Mouse (Mus musculus): Measurements from ENCODE around the gene Cpsf3.

DNA sequence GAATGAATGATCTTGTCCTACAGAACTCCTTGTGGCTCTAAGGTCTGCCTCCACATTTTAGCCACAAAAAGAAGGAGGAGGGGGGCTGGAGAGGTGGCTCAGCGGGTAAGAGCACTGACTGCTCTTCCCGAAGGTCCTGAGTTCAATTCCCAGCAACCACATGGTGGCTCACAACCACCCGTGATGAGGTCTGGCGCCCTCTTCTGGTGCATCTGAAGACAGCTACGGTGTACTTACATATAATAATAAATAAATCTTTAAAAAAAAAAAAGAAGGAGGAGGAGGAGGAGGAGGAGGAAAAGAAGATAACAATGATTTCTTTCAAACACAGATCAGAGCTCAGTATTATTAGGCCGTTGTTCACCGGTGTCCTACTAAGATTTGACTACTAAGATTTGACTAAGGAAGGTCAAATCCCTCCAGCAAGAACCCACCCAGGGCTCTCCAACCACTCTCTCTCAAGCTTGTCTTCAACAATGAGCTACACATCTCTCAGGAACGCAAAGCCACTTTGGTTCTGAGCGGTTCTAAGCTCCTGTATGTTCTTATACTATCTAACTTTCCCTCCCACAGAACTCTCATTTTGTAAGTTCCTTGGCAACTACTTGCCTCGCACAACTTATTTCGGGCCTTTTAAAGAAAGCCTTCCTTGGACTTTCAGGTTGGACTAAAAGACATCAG, at the start of gene Cpsf3:
- peak; percentile 47 for TF ChIP-seq CTCF (IDR thresholded peaks at IDR 0.05; ENCODE audit: low read depth)
- no peak for TF ChIP-seq EP300 (IDR thresholded peaks at IDR 0.05; ENCODE audit: low read depth)
